Mouse (Mus musculus): ENCODE data around the gene Ubap1. TPM values are rescaled to one million over a fixed set of nuclear protein-coding genes. Genes with fewer than 3 reads are reported as not detected.

The Ubap1 gene
- polyA plus RNA-seq, 1 experiment, result 24.6 TPM

- no peaks in the 10 kb centered on the region for H3K27me3 ChIP-seq (ENCODE audit: control insufficient read depth, insufficient read depth, low read length)
- 87% methylated on average over 2 of the region's 2 CpGs for WGBS
- no peak overlapping the region for H3K4me3 ChIP-seq (ENCODE audit: low read depth, low read length)
- TF ChIP-seq POLR2A (IDR thresholded peaks at IDR 0.05; ENCODE audit: low read depth, low read length), result no peak
- no peak for TF ChIP-seq CTCF (IDR thresholded peaks at IDR 0.05; ENCODE audit: extremely low read depth, insufficient read length, insufficient replicate concordance, low read depth, low read length)
- H3K36me3 ChIP-seq (ENCODE audit: control insufficient read depth, insufficient read depth, low read length), result peaks cover 62% of the 10 kb centered on the region
- H3K27ac ChIP-seq (ENCODE audit: insufficient read depth, low read depth, low read length), result no peak overlapping the region
- H3K4me1 ChIP-seq (ENCODE audit: control insufficient read depth, insufficient read depth, insufficient read length, low read length), result no peaks in the 10 kb centered on the region
Observed at GRCm38 (mm10) chr4:41391015-41391414, 42.2 kb downstream of the Ubap1 start.

DNA sequence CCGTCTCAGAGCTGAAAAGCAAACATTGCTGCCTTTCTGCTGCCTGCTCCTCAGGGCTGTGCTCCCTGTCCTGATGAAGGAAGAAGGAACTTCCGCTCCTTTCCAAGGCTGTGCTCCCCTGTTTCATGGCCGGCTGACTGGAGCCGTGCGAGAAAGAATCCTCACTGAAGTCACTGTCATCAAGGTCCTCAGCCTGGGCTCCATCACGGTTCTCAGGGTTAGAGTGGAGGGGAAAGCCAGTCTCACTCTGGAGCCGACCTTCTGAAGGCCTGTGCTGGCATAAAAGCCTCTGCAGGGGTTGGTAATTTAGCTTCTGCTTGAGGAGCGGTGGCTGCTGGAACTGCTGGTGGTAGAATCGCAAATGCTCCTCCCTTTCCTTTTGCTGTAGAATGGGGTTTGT is 45.9 kb downstream of the Ubap1 start:
- Histone ChIP-seq H3K36me3 (ENCODE audit: control insufficient read depth, insufficient read depth, low read length) (peaks cover 45% of the 10 kb centered on the region), H3K4me1 (ENCODE audit: control insufficient read depth, insufficient read depth, insufficient read length, low read length) (no peaks in the 10 kb centered on the region), H3K27me3 (ENCODE audit: control insufficient read depth, insufficient read depth, low read length) (no peaks in the 10 kb centered on the region), H3K27ac (ENCODE audit: insufficient read depth, low read depth, low read length) (no peak overlapping the region), H3K4me3 (ENCODE audit: low read depth, low read length) (no peak overlapping the region)
- WGBS, result 78% methylated on average over 9 of the region's 9 CpGs
- no peak for TF ChIP-seq CTCF (IDR thresholded peaks at IDR 0.05; ENCODE audit: extremely low read depth, insufficient read length, insufficient replicate concordance, low read depth, low read length)
- no peak for TF ChIP-seq POLR2A (IDR thresholded peaks at IDR 0.05; ENCODE audit: low read depth, low read length)

- Histone ChIP-seq H3K27ac (ENCODE audit: insufficient read depth, low read depth, low read length) (no peak overlapping the region), H3K4me1 (ENCODE audit: control insufficient read depth, insufficient read depth, insufficient read length, low read length) (no peaks in the 10 kb centered on the region), H3K4me3 (ENCODE audit: low read depth, low read length) (no peak overlapping the region), H3K27me3 (ENCODE audit: control insufficient read depth, insufficient read depth, low read length) (no peaks in the 10 kb centered on the region), H3K36me3 (ENCODE audit: control insufficient read depth, insufficient read depth, low read length) (peaks cover 20% of the 10 kb centered on the region)
- WGBS, result 88% methylated on average over 6 of the region's 6 CpGs
- TF ChIP-seq POLR2A (IDR thresholded peaks at IDR 0.05; ENCODE audit: low read depth, low read length), result no peak
- TF ChIP-seq CTCF (IDR thresholded peaks at IDR 0.05; ENCODE audit: extremely low read depth, insufficient read length, insufficient replicate concordance, low read depth, low read length), result no peak
Observed at GRCm38 (mm10) chr4:41398353-41398752, 49.6 kb downstream of the Ubap1 start.

GRCm38 (mm10) chr4:41399904-41400303 is 51.1 kb downstream of the Ubap1 start:
- H3K27me3 ChIP-seq (ENCODE audit: control insufficient read depth, insufficient read depth, low read length), result no peaks in the 10 kb centered on the region
- H3K4me3 ChIP-seq (ENCODE audit: low read depth, low read length), result no peak overlapping the region
- peaks cover 13% of the 10 kb centered on the region for H3K36me3 ChIP-seq (ENCODE audit: control insufficient read depth, insufficient read depth, low read length)
- TF ChIP-seq CTCF (IDR thresholded peaks at IDR 0.05; ENCODE audit: extremely low read depth, insufficient read length, insufficient replicate concordance, low read depth, low read length) (no peak), POLR2A (IDR thresholded peaks at IDR 0.05; ENCODE audit: low read depth, low read length) (no peak)
- no peak overlapping the region for H3K27ac ChIP-seq (ENCODE audit: insufficient read depth, low read depth, low read length)
- 80% methylated on average over 5 of the region's 5 CpGs for WGBS
- no peaks in the 10 kb centered on the region for H3K4me1 ChIP-seq (ENCODE audit: control insufficient read depth, insufficient read depth, insufficient read length, low read length)

- Histone ChIP-seq H3K4me3 (ENCODE audit: low read depth, low read length) (no peak overlapping the region), H3K36me3 (ENCODE audit: control insufficient read depth, insufficient read depth, low read length) (peaks cover 9% of the 10 kb centered on the region), H3K4me1 (ENCODE audit: control insufficient read depth, insufficient read depth, insufficient read length, low read length) (no peaks in the 10 kb centered on the region), H3K27me3 (ENCODE audit: control insufficient read depth, insufficient read depth, low read length) (no peaks in the 10 kb centered on the region), H3K27ac (ENCODE audit: insufficient read depth, low read depth, low read length) (no peak overlapping the region)
- no peak for TF ChIP-seq CTCF (IDR thresholded peaks at IDR 0.05; ENCODE audit: extremely low read depth, insufficient read length, insufficient replicate concordance, low read depth, low read length)
Observed at GRCm38 (mm10) chr4:41401167-41401566, 52.4 kb downstream of the Ubap1 start.

- Histone ChIP-seq H3K27me3 (ENCODE audit: control insufficient read depth, insufficient read depth, low read length) (no peaks in the 10 kb centered on the region), H3K4me3 (ENCODE audit: low read depth, low read length) (no peak overlapping the region), H3K27ac (ENCODE audit: insufficient read depth, low read depth, low read length) (no peak overlapping the region), H3K36me3 (ENCODE audit: control insufficient read depth, insufficient read depth, low read length) (peaks cover 9% of the 10 kb centered on the region; the same call in 1 of the 2 replicates), H3K4me1 (ENCODE audit: control insufficient read depth, insufficient read depth, insufficient read length, low read length) (no peaks in the 10 kb centered on the region)
- TF ChIP-seq CTCF (IDR thresholded peaks at IDR 0.05; ENCODE audit: extremely low read depth, insufficient read length, insufficient replicate concordance, low read depth, low read length) (no peak), POLR2A (IDR thresholded peaks at IDR 0.05; ENCODE audit: low read depth, low read length) (no peak)
- 86% methylated on average over 5 of the region's 5 CpGs for WGBS
Observed at GRCm38 (mm10) chr4:41401573-41401972, 52.8 kb downstream of the Ubap1 start.

GRCm38 (mm10) chr4:41406597-41406996 is 57.8 kb downstream of the Ubap1 start:
- H3K4me3 ChIP-seq (ENCODE audit: low read depth, low read length), result no peak overlapping the region
- WGBS, result 92% methylated on average over 9 of the region's 9 CpGs
- no peaks in the 10 kb centered on the region for H3K27me3 ChIP-seq (ENCODE audit: control insufficient read depth, insufficient read depth, low read length)
- peaks cover 2% of the 10 kb centered on the region; the same call in 1 of the 2 replicates for H3K36me3 ChIP-seq (ENCODE audit: control insufficient read depth, insufficient read depth, low read length)
- TF ChIP-seq CTCF (IDR thresholded peaks at IDR 0.05; ENCODE audit: extremely low read depth, insufficient read length, insufficient replicate concordance, low read depth, low read length), result no peak
- no peak for TF ChIP-seq POLR2A (IDR thresholded peaks at IDR 0.05; ENCODE audit: low read depth, low read length)
- no peak overlapping the region for H3K27ac ChIP-seq (ENCODE audit: insufficient read depth, low read depth, low read length)
- H3K4me1 ChIP-seq (ENCODE audit: control insufficient read depth, insufficient read depth, insufficient read length, low read length), result no peaks in the 10 kb centered on the region

GRCm38 (mm10) chr4:41407353-41407752 is 58.6 kb downstream of the Ubap1 start:
- TF ChIP-seq POLR2A (IDR thresholded peaks at IDR 0.05; ENCODE audit: low read depth, low read length) (no peak), CTCF (IDR thresholded peaks at IDR 0.05; ENCODE audit: extremely low read depth, insufficient read length, insufficient replicate concordance, low read depth, low read length) (no peak)
- no peak overlapping the region for H3K4me3 ChIP-seq (ENCODE audit: low read depth, low read length)
- H3K27me3 ChIP-seq (ENCODE audit: control insufficient read depth, insufficient read depth, low read length), result no peaks in the 10 kb centered on the region
- 94% methylated on average over 2 of the region's 2 CpGs for WGBS
- H3K27ac ChIP-seq (ENCODE audit: insufficient read depth, low read depth, low read length), result no peak overlapping the region
- H3K4me1 ChIP-seq (ENCODE audit: control insufficient read depth, insufficient read depth, insufficient read length, low read length), result no peaks in the 10 kb centered on the region
- peaks cover 2% of the 10 kb centered on the region; the same call in 1 of the 2 replicates for H3K36me3 ChIP-seq (ENCODE audit: control insufficient read depth, insufficient read depth, low read length)

All from small intestine, adult 2 months (tissue).